Mouse (Mus musculus): ENCODE measurements around the gene Cerkl.

GRCm38 (mm10) chr2:79482511-79482910 is 25.9 kb upstream of the Cerkl start:
- TF ChIP-seq CTCF (IDR thresholded peaks at IDR 0.05; ENCODE audit: low read depth, low read length) (no peak), TAL1 (conservative IDR thresholded peaks at IDR 0.05; ENCODE audit: low read depth, low read length) (no peak), GATA1 (IDR thresholded peaks at IDR 0.05; ENCODE audit: borderline replicate concordance, low read length) (no peak)

All from G1E (cell line).